In genomic region chr13:92030364-92031057, GRCm38 (mm10) we compare ENCODE assay signal across 11 mouse cellular contexts.
DNase-seq lines count a peak whose midpoint lies in the region; ATAC-seq lines count a peak whose summit lies in the region.
"Had no signal": no experiment of that assay in that cellular context is flagged by ENCODE, and none has a peak within 500 bp of the region (broad histone marks: within the 10 kb centered on the region; RNA-seq: fewer than 3 reads in every experiment).

No protein-coding gene starts in this region.

- H3K9me3 ChIP-seq in heart, embryonic 11.5 days (replicated peaks; ENCODE audit: control insufficient read depth, low read length), result no peaks in the 10 kb centered on the region

- H3K4me3 ChIP-seq in heart, embryonic 11.5 days (ENCODE audit: low read depth, low read length), result no peak overlapping the region

- H3K4me1 ChIP-seq in heart, embryonic 11.5 days (ENCODE audit: control insufficient read depth, insufficient read depth, low read length), result no peaks in the 10 kb centered on the region

- peak; percentile 95 for DNase-seq in A20 (ENCODE audit: low read depth, low spot score)
- DNase-seq in spleen, postnatal 14 days (ENCODE audit: low spot score in 2 of 2), result peak; percentile 15 to 21
- DNase-seq in left cerebral cortex, postnatal 36 days (ENCODE audit: low spot score in 2 of 2), result no peak
- DNase-seq in cerebellum, adult 8-10 months, result no peak
- DNase-seq in layer of hippocampus, adult 9-10 months (ENCODE audit: low spot score), result no peak
- DNase-seq: heart, postnatal 14 days; right cerebral cortex, postnatal 25 days had no signal

- H3K27me3 ChIP-seq in heart, embryonic 11.5 days (ENCODE audit: control insufficient read depth, insufficient read depth, low read length), result no peaks in the 10 kb centered on the region

- intact Hi-C loops in left cerebral cortex, postnatal 36 days (cut with DNase I), result no loop called here

- H3K27ac ChIP-seq in heart, embryonic 11.5 days (ENCODE audit: low read depth, low read length), result no peak overlapping the region

- no peaks in the 10 kb centered on the region for H3K36me3 ChIP-seq in heart, embryonic 11.5 days (ENCODE audit: control insufficient read depth, insufficient read depth, low read length)

- no peak overlapping the region for H3K4me2 ChIP-seq in heart, embryonic 11.5 days

- 88% methylated on average over 24 of the region's 24 CpGs for WGBS in heart, embryonic 11.5 days (ENCODE audit: insufficient replicate concordance)

- H3K9ac ChIP-seq in heart, embryonic 11.5 days (ENCODE audit: low read depth, low read length), result no peak overlapping the region

- peak; percentile 96 for ATAC-seq in CD4-positive, CD25-positive, alpha-beta regulatory T cell, adult 4 months
- peak; percentile 99 for ATAC-seq in megakaryocyte, adult 5-6 weeks (ENCODE audit: poor library complexity, severe bottlenecking)
- ATAC-seq in heart, embryonic 11.5 days (replicated peaks; ENCODE audit: insufficient number of reproducible peaks, low FRiP score, low TSS enrichment), result no peak
- ATAC-seq: intestine, postnatal 0 days had no signal

Comparison
In these comparisons a context has a peak if more than half of its experiments do, and no peak if none do; other contexts are left out.
1. DNase-seq: peak in A20 (single experiment) and spleen, postnatal 14 days (2 of 2); none in left cerebral cortex, postnatal 36 days (0 of 2), cerebellum, adult 8-10 months (single experiment) and layer of hippocampus, adult 9-10 months (single experiment).